Mouse (Mus musculus): ENCODE results near the gene Tcp1. TPM values are rescaled to one million over a fixed set of nuclear protein-coding genes. Genes with fewer than 3 reads are reported as not detected.
"Not testable (repeated sequence)": the region's sequence is repeated elsewhere in the genome, so short reads cannot be mapped to it uniquely, and the experiment has no call there.

Tcp1 gene
- polyA plus RNA-seq, 1 experiment from 2014 or later, result 304 TPM

DNA sequence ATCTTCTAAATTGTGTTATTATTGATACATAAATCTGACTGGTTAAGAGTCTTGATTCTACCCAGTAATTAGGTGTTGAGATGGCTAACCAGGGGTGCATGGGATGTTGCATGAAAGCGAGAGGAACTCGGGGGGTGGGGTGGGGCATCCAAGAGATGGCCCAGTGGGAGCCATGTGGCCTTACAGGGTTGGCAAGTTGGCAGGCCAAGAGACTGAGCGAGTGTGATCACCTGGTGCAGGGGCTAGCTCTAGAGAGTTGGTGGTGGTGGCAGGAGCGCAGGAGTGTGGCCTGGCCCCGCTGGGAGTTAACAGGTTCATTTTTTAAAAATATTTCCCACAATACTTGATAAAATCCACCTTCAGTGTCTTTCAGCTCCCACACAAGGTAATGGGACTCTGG lies 17.8 kb upstream of the Tcp1 start:
- H3K27me3 ChIP-seq (ENCODE audit: insufficient read depth, low read length), result no peaks in the 10 kb centered on the region
- no peak for ATAC-seq (replicated peaks; ENCODE audit: low FRiP score, low read depth)
- WGBS, result 83% methylated on average over 5 of the region's 5 CpGs
- H3K9ac ChIP-seq (ENCODE audit: low read depth, low read length), result no peak overlapping the region
- H3K4me2 ChIP-seq (ENCODE audit: low read length), result no peak overlapping the region
- H3K4me1 ChIP-seq (replicated peaks; ENCODE audit: insufficient read depth, low read length), result no peaks in the 10 kb centered on the region
- no peak overlapping the region for H3K27ac ChIP-seq
- no peak for DNase-seq (ENCODE audit: low spot score)
- no peaks in the 10 kb centered on the region for H3K9me3 ChIP-seq (replicated peaks; ENCODE audit: low read length)
- no peak for TF ChIP-seq CTCF (IDR thresholded peaks at IDR 0.05; ENCODE audit: low read depth)
- H3K4me3 ChIP-seq (replicated peaks; ENCODE audit: low read depth, low read length), result no peak overlapping the region
- H3K36me3 ChIP-seq (ENCODE audit: insufficient read depth, low read length), result peaks cover 4% of the 10 kb centered on the region; the same call in 1 of the 2 replicates

GRCm38 (mm10) chr17:12898607-12899006 lies 16.9 kb upstream of the Tcp1 start:
- H3K27ac ChIP-seq; H3K4me2 ChIP-seq (ENCODE audit: low read length); H3K9me3 ChIP-seq (replicated peaks; ENCODE audit: low read length); ATAC-seq (replicated peaks; ENCODE audit: low FRiP score, low read depth); H3K4me3 ChIP-seq (replicated peaks; ENCODE audit: low read depth, low read length); H3K36me3 ChIP-seq (ENCODE audit: insufficient read depth, low read length); H3K9ac ChIP-seq (ENCODE audit: low read depth, low read length); H3K4me1 ChIP-seq (replicated peaks; ENCODE audit: insufficient read depth, low read length); H3K27me3 ChIP-seq (ENCODE audit: insufficient read depth, low read length): not testable (repeated sequence)
- WGBS, result 40% methylated on average over 2 of the region's 2 CpGs
- peak; percentile 21 for DNase-seq (ENCODE audit: low spot score)

GRCm38 (mm10) chr17:12902291-12902690 lies 13.2 kb upstream of the Tcp1 start:
- H3K36me3 ChIP-seq (ENCODE audit: insufficient read depth, low read length), result peaks cover 8% of the 10 kb centered on the region; the same call in 1 of the 2 replicates
- H3K4me2 ChIP-seq (ENCODE audit: low read length), result no peak overlapping the region
- ATAC-seq (replicated peaks; ENCODE audit: low FRiP score, low read depth) (no peak), DNase-seq (ENCODE audit: low spot score) (no peak)
- 94% methylated on average over 6 of the region's 6 CpGs for WGBS
- H3K9me3 ChIP-seq (replicated peaks; ENCODE audit: low read length), result no peaks in the 10 kb centered on the region
- H3K4me1 ChIP-seq (replicated peaks; ENCODE audit: insufficient read depth, low read length), result no peaks in the 10 kb centered on the region
- H3K27me3 ChIP-seq (ENCODE audit: insufficient read depth, low read length), result no peaks in the 10 kb centered on the region
- TF ChIP-seq CTCF (IDR thresholded peaks at IDR 0.05; ENCODE audit: low read depth), result no peak
- H3K4me3 ChIP-seq (replicated peaks; ENCODE audit: low read depth, low read length), result no peak overlapping the region
- no peak overlapping the region for H3K9ac ChIP-seq (ENCODE audit: low read depth, low read length)
- no peak overlapping the region for H3K27ac ChIP-seq

GRCm38 (mm10) chr17:12903372-12904333 lies 11.8 kb upstream of the Tcp1 start:
- Histone ChIP-seq H3K27ac (no peak overlapping the region), H3K4me2 (ENCODE audit: low read length) (no peak overlapping the region), H3K9me3 (replicated peaks; ENCODE audit: low read length) (no peaks in the 10 kb centered on the region), H3K4me1 (replicated peaks; ENCODE audit: insufficient read depth, low read length) (no peaks in the 10 kb centered on the region), H3K9ac (ENCODE audit: low read depth, low read length) (no peak overlapping the region), H3K4me3 (replicated peaks; ENCODE audit: low read depth, low read length) (no peak overlapping the region), H3K27me3 (ENCODE audit: insufficient read depth, low read length) (no peaks in the 10 kb centered on the region), H3K36me3 (ENCODE audit: insufficient read depth, low read length) (peaks cover 8% of the 10 kb centered on the region; the same call in 1 of the 2 replicates)
- DNase-seq (ENCODE audit: low spot score) (peak; percentile 20), ATAC-seq (replicated peaks; ENCODE audit: low FRiP score, low read depth) (no peak)
- TF ChIP-seq CTCF (IDR thresholded peaks at IDR 0.05; ENCODE audit: low read depth), result no peak
- WGBS, result 42% methylated on average over 11 of the region's 12 CpGs

- H3K9ac ChIP-seq (ENCODE audit: low read depth, low read length), result no peak overlapping the region
- no peak for ATAC-seq (replicated peaks; ENCODE audit: low FRiP score, low read depth)
- no peak for DNase-seq (ENCODE audit: low spot score)
- no peak for TF ChIP-seq CTCF (IDR thresholded peaks at IDR 0.05; ENCODE audit: low read depth)
- H3K36me3 ChIP-seq (ENCODE audit: insufficient read depth, low read length), result peaks cover 8% of the 10 kb centered on the region; the same call in 1 of the 2 replicates
- no peaks in the 10 kb centered on the region for H3K4me1 ChIP-seq (replicated peaks; ENCODE audit: insufficient read depth, low read length)
- no peaks in the 10 kb centered on the region for H3K27me3 ChIP-seq (ENCODE audit: insufficient read depth, low read length)
- no peak overlapping the region for H3K27ac ChIP-seq
- no peak overlapping the region for H3K4me3 ChIP-seq (replicated peaks; ENCODE audit: low read depth, low read length)
- H3K4me2 ChIP-seq (ENCODE audit: low read length), result no peak overlapping the region
- WGBS, result 64% methylated on average over 1 of the region's 1 CpGs
- H3K9me3 ChIP-seq (replicated peaks; ENCODE audit: low read length), result no peaks in the 10 kb centered on the region
These were observed 11.2 kb upstream of the Tcp1 start for GRCm38 (mm10) chr17:12904349-12904748.

GRCm38 (mm10) chr17:12905810-12906209 lies 9.7 kb upstream of the Tcp1 start:
- Histone ChIP-seq H3K27me3 (ENCODE audit: insufficient read depth, low read length) (no peaks in the 10 kb centered on the region), H3K9me3 (replicated peaks; ENCODE audit: low read length) (no peaks in the 10 kb centered on the region), H3K9ac (ENCODE audit: low read depth, low read length) (no peak overlapping the region), H3K4me1 (replicated peaks; ENCODE audit: insufficient read depth, low read length) (no peaks in the 10 kb centered on the region), H3K4me3 (replicated peaks; ENCODE audit: low read depth, low read length) (no peak overlapping the region), H3K27ac (no peak overlapping the region), H3K4me2 (ENCODE audit: low read length) (no peak overlapping the region), H3K36me3 (ENCODE audit: insufficient read depth, low read length) (peaks cover 11% of the 10 kb centered on the region; the same call in 1 of the 2 replicates)
- no peak for ATAC-seq (replicated peaks; ENCODE audit: low FRiP score, low read depth)
- 87% methylated on average over 4 of the region's 4 CpGs for WGBS
- DNase-seq (ENCODE audit: low spot score), result no peak
- TF ChIP-seq CTCF (IDR thresholded peaks at IDR 0.05; ENCODE audit: low read depth), result no peak

Data from kidney, postnatal 0 days (tissue).